Mouse (Mus musculus) kidney, adult 2 months (tissue): ENCODE data around the gene Cyp4f39.

Source experiments
- CTCF ChIP-seq: fragments of 200-500 bp; conservative IDR thresholded peaks from 2 replicates; pipeline ENCODE4 v1.5.1; 2011; ENCODE audit warnings: low read depth, mild to moderate bottlenecking, control low read depth, low read length, moderate library complexity, mixed read lengths; ENCODE audit not compliant: insufficient read depth, insufficient read length
- POLR2A ChIP-seq: fragments of 200-500 bp; IDR thresholded peaks from one replicate; pipeline ENCODE4 v1.6.1; 2011; ENCODE audit warnings: low read depth, low read length, control low read depth

DNA sequence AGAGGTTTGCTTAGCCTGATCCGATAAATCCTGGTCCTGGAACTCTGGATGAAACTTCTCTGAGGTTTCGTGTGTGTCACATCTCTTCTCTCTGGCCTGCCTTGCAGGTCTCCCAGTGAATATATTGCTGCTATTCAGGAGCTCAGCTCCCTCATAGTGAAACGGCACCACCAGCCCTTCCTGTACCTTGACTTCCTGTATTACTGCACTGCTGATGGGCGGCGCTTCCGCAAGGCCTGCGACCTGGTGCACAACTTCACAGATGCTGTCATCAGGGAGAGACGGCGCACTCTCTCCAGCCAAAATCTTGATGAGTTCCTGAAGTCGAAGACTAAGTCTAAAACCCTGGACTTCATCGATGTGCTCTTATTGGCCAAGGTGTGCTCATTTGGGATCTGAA, 71.4 kb downstream of the Cyp4f39 start:
- no peak for TF ChIP-seq CTCF
- TF ChIP-seq POLR2A = no peak
